Mouse (Mus musculus): ENCODE results near the gene Ttpal. TPM values are rescaled to one million over a fixed set of nuclear protein-coding genes. Genes with fewer than 3 reads are reported as not detected.
A peak's percentile ranks its signal among the peaks of the same experiment; 100 is the strongest.

Gene Ttpal
- polyA plus RNA-seq, 1 experiment = 40.7 TPM

GRCm38 (mm10) chr2:163590211-163590610 lies 11.9 kb upstream of the Ttpal start:
- Histone ChIP-seq H3K4me1 (ENCODE audit: control insufficient read depth, insufficient read depth, low read length) (no peaks in the 10 kb centered on the region), H3K4me3 (ENCODE audit: insufficient read depth, low read length) (no peak overlapping the region), H3K27ac (ENCODE audit: insufficient read depth, low read length) (no peak overlapping the region)
- TF ChIP-seq CTCF (IDR thresholded peaks at IDR 0.05; ENCODE audit: borderline replicate concordance, insufficient read depth, low read length) (no peak), POLR2A (IDR thresholded peaks at IDR 0.05; ENCODE audit: low read depth, low read length) (no peak)

- no peak overlapping the region for H3K4me3 ChIP-seq (ENCODE audit: insufficient read depth, low read length)
- no peak overlapping the region for H3K27ac ChIP-seq (ENCODE audit: insufficient read depth, low read length)
- no peak for TF ChIP-seq CTCF (IDR thresholded peaks at IDR 0.05; ENCODE audit: borderline replicate concordance, insufficient read depth, low read length)
- TF ChIP-seq POLR2A (IDR thresholded peaks at IDR 0.05; ENCODE audit: low read depth, low read length) = no peak
- 0 out of 2 replicates have a peak, but pooled peaks cover 3% of the 10 kb centered on the region for H3K4me1 ChIP-seq (ENCODE audit: control insufficient read depth, insufficient read depth, low read length)
Measured at GRCm38 (mm10) chr2:163590996-163591395, 11.1 kb upstream of the Ttpal start.

- H3K27ac ChIP-seq (ENCODE audit: insufficient read depth, low read length) = no peak overlapping the region
- H3K4me3 ChIP-seq (ENCODE audit: insufficient read depth, low read length) = no peak overlapping the region
- 0 out of 2 replicates have a peak, but pooled peaks cover 3% of the 10 kb centered on the region for H3K4me1 ChIP-seq (ENCODE audit: control insufficient read depth, insufficient read depth, low read length)
- TF ChIP-seq CTCF (IDR thresholded peaks at IDR 0.05; ENCODE audit: borderline replicate concordance, insufficient read depth, low read length) = no peak
- no peak for TF ChIP-seq POLR2A (IDR thresholded peaks at IDR 0.05; ENCODE audit: low read depth, low read length)
Measured at GRCm38 (mm10) chr2:163592084-163592483, 10.0 kb upstream of the Ttpal start.

- TF ChIP-seq CTCF (IDR thresholded peaks at IDR 0.05; ENCODE audit: borderline replicate concordance, insufficient read depth, low read length) (no peak), POLR2A (IDR thresholded peaks at IDR 0.05; ENCODE audit: low read depth, low read length) (no peak)
- H3K4me1 ChIP-seq (ENCODE audit: control insufficient read depth, insufficient read depth, low read length) = 0 out of 2 replicates have a peak, but pooled peaks cover 3% of the 10 kb centered on the region
- no peak overlapping the region for H3K27ac ChIP-seq (ENCODE audit: insufficient read depth, low read length)
- H3K4me3 ChIP-seq (ENCODE audit: insufficient read depth, low read length) = no peak overlapping the region
Measured at GRCm38 (mm10) chr2:163593636-163594282, 8.4 kb upstream of the Ttpal start.

GRCm38 (mm10) chr2:163595119-163595518 lies 7.0 kb upstream of the Ttpal start:
- H3K4me3 ChIP-seq (ENCODE audit: insufficient read depth, low read length) = no peak overlapping the region
- no peak overlapping the region for H3K27ac ChIP-seq (ENCODE audit: insufficient read depth, low read length)
- no peak for TF ChIP-seq POLR2A (IDR thresholded peaks at IDR 0.05; ENCODE audit: low read depth, low read length)
- no peak for TF ChIP-seq CTCF (IDR thresholded peaks at IDR 0.05; ENCODE audit: borderline replicate concordance, insufficient read depth, low read length)
- H3K4me1 ChIP-seq (ENCODE audit: control insufficient read depth, insufficient read depth, low read length) = 0 out of 2 replicates have a peak, but pooled peaks cover 3% of the 10 kb centered on the region

- Histone ChIP-seq H3K27ac (ENCODE audit: insufficient read depth, low read length) (no peak overlapping the region), H3K4me3 (ENCODE audit: insufficient read depth, low read length) (no peak overlapping the region)
Measured at GRCm38 (mm10) chr2:163596057-163596872, 5.8 kb upstream of the Ttpal start.

DNA sequence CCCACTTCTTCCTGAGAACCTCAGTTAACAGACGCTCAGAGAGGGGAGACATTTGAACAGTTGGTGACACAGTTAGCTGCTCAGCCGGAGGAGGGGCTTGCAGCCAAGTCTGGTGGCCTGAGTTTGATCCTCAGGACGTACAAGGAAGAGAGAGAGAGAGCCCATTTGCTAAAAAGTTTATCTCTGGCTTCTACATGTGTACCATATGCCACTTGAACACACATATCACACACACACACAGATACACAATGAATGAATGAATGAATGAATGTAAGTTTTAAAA lies 5.3 kb upstream of the Ttpal start:
- H3K4me3 ChIP-seq (ENCODE audit: insufficient read depth, low read length) = no peak overlapping the region
- TF ChIP-seq CTCF (IDR thresholded peaks at IDR 0.05; ENCODE audit: borderline replicate concordance, insufficient read depth, low read length) = no peak
- no peak for TF ChIP-seq POLR2A (IDR thresholded peaks at IDR 0.05; ENCODE audit: low read depth, low read length)
- H3K27ac ChIP-seq (ENCODE audit: insufficient read depth, low read length) = no peak overlapping the region
- H3K4me1 ChIP-seq (ENCODE audit: control insufficient read depth, insufficient read depth, low read length) = 0 out of 2 replicates have a peak, but pooled peaks cover 3% of the 10 kb centered on the region

More at GRCm38 (mm10) chr2:163596057-163596872, 5.8 kb upstream of the Ttpal start:
- H3K4me1 ChIP-seq (ENCODE audit: control insufficient read depth, insufficient read depth, low read length) = 0 out of 2 replicates have a peak, but pooled peaks cover 3% of the 10 kb centered on the region
- TF ChIP-seq POLR2A (IDR thresholded peaks at IDR 0.05; ENCODE audit: low read depth, low read length) (no peak), CTCF (IDR thresholded peaks at IDR 0.05; ENCODE audit: borderline replicate concordance, insufficient read depth, low read length) (no peak)

GRCm38 (mm10) chr2:163597661-163598060 lies 4.5 kb upstream of the Ttpal start:
- no peak overlapping the region for H3K27ac ChIP-seq (ENCODE audit: insufficient read depth, low read length)
- no peak overlapping the region for H3K4me3 ChIP-seq (ENCODE audit: insufficient read depth, low read length)
- H3K4me1 ChIP-seq (ENCODE audit: control insufficient read depth, insufficient read depth, low read length) = 0 out of 2 replicates have a peak, but pooled peaks cover 3% of the 10 kb centered on the region
- TF ChIP-seq POLR2A (IDR thresholded peaks at IDR 0.05; ENCODE audit: low read depth, low read length) (no peak), CTCF (IDR thresholded peaks at IDR 0.05; ENCODE audit: borderline replicate concordance, insufficient read depth, low read length) (no peak)

DNA sequence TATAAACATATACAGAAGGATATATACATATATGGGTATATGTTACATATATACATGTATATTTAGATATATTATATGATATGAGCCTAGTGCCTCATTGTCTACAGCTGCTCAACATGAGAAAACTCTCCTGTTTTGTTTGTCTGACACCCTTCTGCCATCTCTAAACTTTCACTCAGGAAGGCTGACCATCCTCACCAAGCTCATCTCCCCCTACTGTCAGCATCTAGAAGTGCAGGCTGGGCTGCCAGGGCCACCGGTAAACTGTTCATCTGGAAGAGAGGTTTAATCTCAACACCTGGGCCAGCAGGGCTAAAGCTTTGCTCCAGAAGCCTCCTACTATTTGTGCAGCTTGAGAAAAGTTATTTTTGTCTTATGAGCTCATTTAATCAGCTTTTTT lies 2.9 kb upstream of the Ttpal start:
- H3K27ac ChIP-seq (ENCODE audit: insufficient read depth, low read length) = no peak overlapping the region
- no peak overlapping the region for H3K4me3 ChIP-seq (ENCODE audit: insufficient read depth, low read length)
- no peak for TF ChIP-seq POLR2A (IDR thresholded peaks at IDR 0.05; ENCODE audit: low read depth, low read length)
- TF ChIP-seq CTCF (IDR thresholded peaks at IDR 0.05; ENCODE audit: borderline replicate concordance, insufficient read depth, low read length) = peak; percentile 75; the same call in 1 of the 2 replicates
- H3K4me1 ChIP-seq (ENCODE audit: control insufficient read depth, insufficient read depth, low read length) = 0 out of 2 replicates have a peak, but pooled peaks cover 3% of the 10 kb centered on the region

- Histone ChIP-seq H3K4me3 (ENCODE audit: insufficient read depth, low read length) (no peak overlapping the region), H3K27ac (ENCODE audit: insufficient read depth, low read length) (no peak overlapping the region), H3K4me1 (ENCODE audit: control insufficient read depth, insufficient read depth, low read length) (no peaks in the 10 kb centered on the region)
- no peak for TF ChIP-seq CTCF (IDR thresholded peaks at IDR 0.05; ENCODE audit: borderline replicate concordance, insufficient read depth, low read length)
- TF ChIP-seq POLR2A (IDR thresholded peaks at IDR 0.05; ENCODE audit: low read depth, low read length) = no peak
Measured at GRCm38 (mm10) chr2:163601066-163601465, 1.0 kb upstream of the Ttpal start.

Measured in embryonic fibroblast, embryonic 13.5 days (primary cell).